Mouse (Mus musculus): Measurements from ENCODE around the gene 1700113H08Rik.

GRCm38 (mm10) chr10:87045273-87045672 lies 12.6 kb upstream of the 1700113H08Rik start:
- TF ChIP-seq CTCF (IDR thresholded peaks at IDR 0.05; ENCODE audit: extremely low read depth, insufficient read depth, low read length) (no peak), POLR2A (IDR thresholded peaks at IDR 0.05; ENCODE audit: extremely low read depth, insufficient read depth, low read length) (no peak)

Data from cortical plate, adult 2 months (tissue).